Mouse (Mus musculus): ENCODE data around the gene Rpl37.

GRCm38 (mm10) chr15:5128176-5128940 lies 11.9 kb downstream of the Rpl37 start:
- no peak for TF ChIP-seq CTCF (IDR thresholded peaks at IDR 0.05; ENCODE audit: borderline replicate concordance, extremely low read depth, insufficient read depth, insufficient read length)
- no peak for TF ChIP-seq POLR2A (IDR thresholded peaks at IDR 0.05; ENCODE audit: borderline replicate concordance, extremely low read depth, insufficient read depth, insufficient read length, poor library complexity, severe bottlenecking)

Measured in brain, embryonic 14.5 days (tissue).